Mouse (Mus musculus): ENCODE measurements around the gene Aplp2. TPM values are rescaled to one million over a fixed set of nuclear protein-coding genes. Genes with fewer than 3 reads are reported as not detected.

Gene Aplp2
- polyA plus RNA-seq, 1 experiment, result 568 TPM

DNA sequence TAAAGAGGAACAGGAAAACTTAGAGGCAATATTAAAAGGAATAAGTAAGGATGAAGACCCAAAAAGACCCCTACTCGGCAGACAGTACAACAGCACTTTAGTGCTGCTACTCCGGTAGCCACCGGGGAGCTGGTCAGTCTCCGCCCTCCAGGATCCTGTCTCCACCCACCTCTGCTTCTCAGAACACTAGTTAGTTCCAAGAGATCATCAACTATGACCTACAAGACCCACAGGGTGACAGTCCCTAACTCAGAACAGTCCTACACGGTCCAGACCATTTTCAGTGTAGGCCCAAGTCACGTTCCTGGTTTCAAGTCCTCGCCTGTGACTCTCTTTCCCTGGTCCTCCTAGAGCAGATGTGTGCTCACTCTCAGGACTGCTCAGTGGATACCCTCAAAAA is 20.1 kb downstream of the Aplp2 start:
- DNase-seq, result no peak
- peaks cover 11% of the 10 kb centered on the region for H3K4me1 ChIP-seq (ENCODE audit: control insufficient read depth, insufficient read depth, low read length)
- 53% methylated on average over 7 of the region's 7 CpGs for WGBS
- TF ChIP-seq POLR2A (IDR thresholded peaks at IDR 0.05; ENCODE audit: borderline replicate concordance, extremely low read depth, low read depth, low read length) (no peak), CTCF (IDR thresholded peaks at IDR 0.05; ENCODE audit: insufficient read depth, low read length) (no peak)
- H3K4me3 ChIP-seq (replicated peaks; ENCODE audit: extremely low read depth, low read depth, low read length), result no peak overlapping the region

DNA sequence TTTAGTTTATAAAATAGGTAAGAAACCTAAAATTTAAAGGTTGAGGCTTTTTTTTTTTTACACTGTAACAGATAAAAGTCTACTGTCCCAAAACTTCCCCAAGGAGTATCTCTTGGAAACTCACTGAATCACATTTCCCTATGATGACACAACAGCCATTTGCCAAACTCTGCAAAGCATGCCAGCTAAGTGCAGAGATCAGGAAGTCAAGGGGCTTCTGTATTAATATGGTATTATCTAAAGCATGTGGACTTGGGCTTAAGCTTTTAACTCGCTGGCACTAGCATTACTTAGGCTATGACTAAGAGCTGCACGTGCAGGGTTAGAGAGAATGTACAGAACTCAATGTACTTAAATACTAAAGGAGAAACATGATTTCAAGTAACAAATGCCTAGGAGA is 22.4 kb downstream of the Aplp2 start:
- DNase-seq, result no peak
- TF ChIP-seq POLR2A (IDR thresholded peaks at IDR 0.05; ENCODE audit: borderline replicate concordance, extremely low read depth, low read depth, low read length) (no peak), CTCF (IDR thresholded peaks at IDR 0.05; ENCODE audit: insufficient read depth, low read length) (no peak)
- H3K4me1 ChIP-seq (ENCODE audit: control insufficient read depth, insufficient read depth, low read length), result peaks cover 9% of the 10 kb centered on the region
- 42% methylated on average over 2 of the region's 2 CpGs for WGBS
- H3K4me3 ChIP-seq (replicated peaks; ENCODE audit: extremely low read depth, low read depth, low read length), result no peak overlapping the region

DNA sequence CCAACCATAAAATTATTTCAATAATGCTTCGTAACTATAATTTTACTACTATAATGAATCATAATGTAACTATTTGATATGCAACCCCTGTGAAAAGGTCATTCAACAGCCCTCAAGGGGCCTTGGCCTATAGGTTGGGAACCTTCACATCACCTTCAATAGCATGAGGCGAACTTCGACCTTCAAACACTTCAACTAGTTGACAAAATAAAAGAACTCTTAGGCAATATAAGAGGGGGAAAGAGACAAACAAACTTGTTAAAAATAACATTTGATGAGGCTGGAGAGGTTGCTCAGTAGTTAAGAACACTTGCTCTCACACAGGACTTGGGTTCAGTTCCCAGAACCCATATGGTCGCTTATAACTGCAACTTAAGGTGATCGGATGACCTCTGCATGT is 27.2 kb downstream of the Aplp2 start:
- no peak overlapping the region for H3K4me3 ChIP-seq (replicated peaks; ENCODE audit: extremely low read depth, low read depth, low read length)
- peaks cover 32% of the 10 kb centered on the region for H3K4me1 ChIP-seq (ENCODE audit: control insufficient read depth, insufficient read depth, low read length)
- TF ChIP-seq CTCF (IDR thresholded peaks at IDR 0.05; ENCODE audit: insufficient read depth, low read length), result no peak
- TF ChIP-seq POLR2A (IDR thresholded peaks at IDR 0.05; ENCODE audit: borderline replicate concordance, extremely low read depth, low read depth, low read length), result no peak
- DNase-seq, result no peak
- 75% methylated on average over 5 of the region's 5 CpGs for WGBS

DNA sequence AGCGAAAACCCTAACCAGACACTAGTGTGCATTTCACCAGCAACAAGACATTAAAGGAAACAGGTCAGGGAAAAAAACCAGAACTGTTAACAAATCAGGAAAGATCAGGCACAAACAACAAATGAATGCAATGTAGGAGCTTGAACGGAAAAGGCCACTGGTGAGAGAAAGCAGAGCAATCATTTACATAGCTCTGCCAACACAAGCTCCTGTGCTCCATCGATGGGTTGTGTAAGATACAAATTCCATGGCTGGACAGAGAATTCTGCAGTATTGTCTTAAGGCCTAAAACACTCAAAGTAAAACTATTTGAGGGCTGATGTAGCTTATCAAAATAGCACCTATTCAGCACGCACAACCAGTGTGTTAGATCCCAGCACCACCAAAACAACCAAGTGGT is 28.6 kb downstream of the Aplp2 start:
- H3K4me1 ChIP-seq (ENCODE audit: control insufficient read depth, insufficient read depth, low read length), result peaks cover 29% of the 10 kb centered on the region
- no peak for TF ChIP-seq CTCF (IDR thresholded peaks at IDR 0.05; ENCODE audit: insufficient read depth, low read length)
- no peak for TF ChIP-seq POLR2A (IDR thresholded peaks at IDR 0.05; ENCODE audit: borderline replicate concordance, extremely low read depth, low read depth, low read length)
- H3K4me3 ChIP-seq (replicated peaks; ENCODE audit: extremely low read depth, low read depth, low read length), result no peak overlapping the region
- 42% methylated on average over 4 of the region's 4 CpGs for WGBS
- DNase-seq, result no peak

DNA sequence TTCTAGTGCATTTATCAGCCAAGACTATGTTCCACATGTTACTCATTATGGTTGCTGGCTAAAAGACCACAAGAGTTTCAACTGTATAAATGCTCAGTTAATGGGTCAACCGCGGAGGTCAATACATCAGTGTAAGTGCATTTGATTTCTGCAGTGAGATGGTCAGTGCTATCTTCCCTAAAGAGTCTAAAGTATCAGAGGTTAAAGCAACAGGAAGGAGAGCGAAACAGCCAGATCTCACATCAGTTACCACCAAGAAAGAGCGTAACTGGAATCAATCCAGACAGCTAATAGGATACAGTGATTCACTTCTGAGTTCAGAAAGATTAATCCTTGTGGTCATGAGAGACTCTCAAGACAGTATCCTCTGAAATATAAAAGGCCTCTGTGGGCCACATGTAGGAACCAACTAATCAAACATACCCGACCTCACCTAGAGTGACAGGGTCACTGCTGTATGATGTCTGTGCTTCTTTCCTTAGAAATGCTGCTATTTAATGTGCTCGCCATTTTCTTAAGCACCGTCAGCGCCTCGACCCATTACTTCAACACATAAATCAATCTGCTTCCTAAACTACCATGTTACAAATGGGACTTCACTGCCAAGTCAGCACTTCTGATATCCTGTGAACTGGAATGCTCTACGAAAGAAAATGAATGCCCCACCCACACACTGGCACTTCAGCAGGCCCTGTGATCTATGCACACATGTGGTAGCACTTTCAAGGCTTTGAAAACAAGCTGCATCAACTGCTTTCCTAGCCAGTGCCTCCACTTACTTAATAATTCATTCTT is 30.1 kb downstream of the Aplp2 start:
- no peak for DNase-seq
- no peak overlapping the region for H3K4me3 ChIP-seq (replicated peaks; ENCODE audit: extremely low read depth, low read depth, low read length)
- 54% methylated on average over 10 of the region's 10 CpGs for WGBS
- peaks cover 37% of the 10 kb centered on the region for H3K4me1 ChIP-seq (ENCODE audit: control insufficient read depth, insufficient read depth, low read length)
- no peak for TF ChIP-seq CTCF (IDR thresholded peaks at IDR 0.05; ENCODE audit: insufficient read depth, low read length)
- TF ChIP-seq POLR2A (IDR thresholded peaks at IDR 0.05; ENCODE audit: borderline replicate concordance, extremely low read depth, low read depth, low read length), result no peak

DNA sequence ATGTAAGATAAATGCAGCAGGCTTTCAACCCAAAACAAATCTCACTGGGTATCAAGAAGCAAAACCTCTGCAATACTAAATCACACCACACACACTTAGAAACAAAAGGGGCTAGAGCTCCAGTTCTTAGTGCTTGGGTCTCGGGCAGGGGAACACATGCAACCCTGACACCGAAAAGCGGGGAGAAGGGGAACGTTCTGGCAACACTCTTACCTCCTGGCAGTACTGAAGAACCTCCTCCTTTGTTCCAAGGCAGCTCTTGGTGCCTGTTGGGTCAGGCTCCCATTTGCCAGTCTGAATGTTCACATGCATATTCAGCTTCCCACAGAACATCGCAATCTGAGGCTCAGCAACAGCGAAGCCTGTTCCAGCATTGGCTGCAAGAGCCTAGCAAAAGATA is 33.9 kb downstream of the Aplp2 start:
- TF ChIP-seq POLR2A (IDR thresholded peaks at IDR 0.05; ENCODE audit: borderline replicate concordance, extremely low read depth, low read depth, low read length) (no peak), CTCF (IDR thresholded peaks at IDR 0.05; ENCODE audit: insufficient read depth, low read length) (no peak)
- Histone ChIP-seq H3K4me3 (replicated peaks; ENCODE audit: extremely low read depth, low read depth, low read length) (no peak overlapping the region), H3K4me1 (ENCODE audit: control insufficient read depth, insufficient read depth, low read length) (peaks cover 37% of the 10 kb centered on the region)
- no peak for DNase-seq
- WGBS, result 85% methylated on average over 6 of the region's 6 CpGs

DNA sequence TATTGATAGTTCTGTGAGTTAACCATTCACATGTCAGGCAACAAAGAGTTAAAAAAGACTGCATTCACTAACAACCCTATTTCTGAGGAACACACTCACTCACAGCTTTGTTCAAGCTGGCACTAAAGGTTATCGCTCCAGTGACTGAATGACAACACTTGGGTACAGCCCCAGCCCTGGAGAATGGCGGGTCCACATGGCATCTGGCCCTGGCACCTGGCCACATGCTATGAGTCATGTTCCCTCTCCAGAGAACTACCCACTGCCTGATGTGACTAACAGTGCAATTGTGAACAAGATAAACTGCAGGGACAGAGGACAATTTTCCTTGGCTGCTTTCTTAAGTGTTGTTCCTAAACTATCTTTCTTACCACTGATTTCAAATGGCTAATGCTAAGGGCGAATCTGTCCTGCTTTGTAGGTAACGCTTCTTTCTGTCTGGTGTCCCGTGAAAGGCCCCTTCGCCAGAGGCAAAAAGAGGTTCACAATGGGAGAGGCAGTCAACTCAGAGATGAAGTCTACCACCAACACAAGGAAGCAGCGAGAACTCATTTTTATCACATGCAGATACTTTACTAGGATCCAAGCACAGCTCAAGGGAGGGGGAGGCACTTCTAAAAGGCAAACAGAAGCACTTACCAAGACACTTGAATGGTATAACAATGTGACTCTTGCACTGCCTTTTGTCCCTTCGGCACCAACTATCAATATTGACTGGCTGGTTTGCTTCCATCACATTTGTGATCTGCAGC is 35.1 kb downstream of the Aplp2 start:
- 47% methylated on average over 8 of the region's 8 CpGs for WGBS
- Histone ChIP-seq H3K4me1 (ENCODE audit: control insufficient read depth, insufficient read depth, low read length) (peaks cover 26% of the 10 kb centered on the region), H3K4me3 (replicated peaks; ENCODE audit: extremely low read depth, low read depth, low read length) (no peak overlapping the region)
- peak; percentile 90 for DNase-seq
- TF ChIP-seq POLR2A (IDR thresholded peaks at IDR 0.05; ENCODE audit: borderline replicate concordance, extremely low read depth, low read depth, low read length), result no peak
- TF ChIP-seq CTCF (IDR thresholded peaks at IDR 0.05; ENCODE audit: insufficient read depth, low read length), result no peak

DNA sequence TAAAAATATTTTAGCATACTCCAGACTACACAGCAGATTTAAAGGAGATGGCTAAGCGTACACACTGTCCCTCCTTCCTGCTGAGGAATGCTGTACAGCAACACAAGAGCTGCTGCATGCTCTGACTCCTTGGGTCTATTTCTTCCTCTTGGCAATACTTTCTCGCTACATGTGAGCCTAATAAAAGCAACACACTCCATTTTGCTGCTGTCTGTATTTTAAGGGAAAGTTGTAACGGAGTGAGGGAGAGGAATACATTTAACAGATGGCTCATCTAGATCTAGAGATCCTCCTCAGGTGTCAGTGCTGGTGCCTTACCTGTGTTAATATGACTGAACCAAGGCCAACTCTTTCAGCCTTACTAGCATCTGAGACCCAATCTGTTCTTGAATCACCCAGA is 35.6 kb downstream of the Aplp2 start:
- WGBS, result 55% methylated on average over 3 of the region's 3 CpGs
- H3K4me3 ChIP-seq (replicated peaks; ENCODE audit: extremely low read depth, low read depth, low read length), result no peak overlapping the region
- TF ChIP-seq CTCF (IDR thresholded peaks at IDR 0.05; ENCODE audit: insufficient read depth, low read length), result no peak
- TF ChIP-seq POLR2A (IDR thresholded peaks at IDR 0.05; ENCODE audit: borderline replicate concordance, extremely low read depth, low read depth, low read length), result no peak
- peaks cover 21% of the 10 kb centered on the region for H3K4me1 ChIP-seq (ENCODE audit: control insufficient read depth, insufficient read depth, low read length)
- no peak for DNase-seq

DNA sequence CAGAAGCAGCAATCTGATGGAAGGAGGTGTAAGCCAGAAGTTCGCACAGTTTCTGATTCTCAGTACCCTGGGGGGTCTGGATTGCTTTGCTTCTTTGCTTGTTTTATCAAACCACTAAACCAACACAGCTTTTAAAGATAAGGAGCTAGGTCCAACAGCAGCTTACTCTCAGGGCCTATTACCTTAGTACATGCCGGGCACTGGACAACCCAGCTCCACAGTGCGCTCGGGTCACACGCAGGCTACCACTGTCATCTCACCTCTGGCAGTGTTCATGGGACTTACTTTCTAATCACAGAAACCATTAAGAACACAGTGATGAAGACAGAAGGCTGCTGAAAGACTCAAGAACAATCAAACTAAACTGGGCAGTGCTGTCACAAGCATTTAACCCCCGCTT is 36.3 kb downstream of the Aplp2 start:
- DNase-seq, result no peak
- TF ChIP-seq CTCF (IDR thresholded peaks at IDR 0.05; ENCODE audit: insufficient read depth, low read length), result no peak
- no peak for TF ChIP-seq POLR2A (IDR thresholded peaks at IDR 0.05; ENCODE audit: borderline replicate concordance, extremely low read depth, low read depth, low read length)
- H3K4me3 ChIP-seq (replicated peaks; ENCODE audit: extremely low read depth, low read depth, low read length), result no peak overlapping the region
- WGBS, result 73% methylated on average over 6 of the region's 6 CpGs
- peaks cover 20% of the 10 kb centered on the region for H3K4me1 ChIP-seq (ENCODE audit: control insufficient read depth, insufficient read depth, low read length)
